Mouse (Mus musculus) forebrain, embryonic 10.5 days (tissue): ENCODE data around the gene Olfr648. TPM values are rescaled to one million over a fixed set of nuclear protein-coding genes. Genes with fewer than 3 reads are reported as not detected.

Experiments
- DNase-seq: peaks from one replicate; pipeline ENCODE4 v3.0.0-alpha.2; 2017; ENCODE audit warnings: low spot score; ENCODE audit errors: extremely low spot score
- H3K27ac ChIP-seq: fragments of 300-500 bp; sonication (generic); 2 replicates; pipeline ENCODE4 v1.5.1; 2016; ENCODE audit warnings: mild to moderate bottlenecking
- H3K27me3 ChIP-seq: fragments of 300-500 bp; sonication (generic); 2 replicates; pipeline ENCODE4 v1.6.1; 2016; ENCODE audit warnings: mild to moderate bottlenecking; ENCODE audit not compliant: poor library complexity, severe bottlenecking
- H3K36me3 ChIP-seq: fragments of 300-500 bp; sonication (generic); replicated peaks from 2 replicates; pipeline ENCODE4 v1.6.1; 2016; ENCODE audit warnings: mild to moderate bottlenecking, moderate library complexity
- H3K4me1 ChIP-seq: fragments of 300-500 bp; sonication (generic); 2 replicates; pipeline ENCODE4 v1.6.1; 2016
- H3K4me3 ChIP-seq: fragments of 300-500 bp; sonication (generic); 2 replicates; pipeline ENCODE4 v1.5.1; 2016; ENCODE audit warnings: mild to moderate bottlenecking, moderate library complexity
- H3K9me3 ChIP-seq: fragments of 300-500 bp; sonication (generic); 2 replicates; pipeline ENCODE4 v1.6.1; 2016; ENCODE audit warnings: mild to moderate bottlenecking, moderate library complexity
- WGBS: fragments of 180-500 bp; shearing (Covaris S2); methylation state at CpG from one replicate; pipeline ENCODE4 v1.1.7; 2016; 5-methylcytosine and 5-hydroxymethylcytosine counted together
- polyA plus RNA-seq: library from polyadenylated mRNA; unstranded; fragments of >200 nt; fragmentation: Nextera tagmentation; extraction: Ambion mirVana; gene quantifications from 2 replicates; pipeline ENCODE4 v1.2.1, GENCODE M21; 2016

The Olfr648 gene
- polyA plus RNA-seq, 1 experiment from 2014 or later = 0.29 TPM

DNA sequence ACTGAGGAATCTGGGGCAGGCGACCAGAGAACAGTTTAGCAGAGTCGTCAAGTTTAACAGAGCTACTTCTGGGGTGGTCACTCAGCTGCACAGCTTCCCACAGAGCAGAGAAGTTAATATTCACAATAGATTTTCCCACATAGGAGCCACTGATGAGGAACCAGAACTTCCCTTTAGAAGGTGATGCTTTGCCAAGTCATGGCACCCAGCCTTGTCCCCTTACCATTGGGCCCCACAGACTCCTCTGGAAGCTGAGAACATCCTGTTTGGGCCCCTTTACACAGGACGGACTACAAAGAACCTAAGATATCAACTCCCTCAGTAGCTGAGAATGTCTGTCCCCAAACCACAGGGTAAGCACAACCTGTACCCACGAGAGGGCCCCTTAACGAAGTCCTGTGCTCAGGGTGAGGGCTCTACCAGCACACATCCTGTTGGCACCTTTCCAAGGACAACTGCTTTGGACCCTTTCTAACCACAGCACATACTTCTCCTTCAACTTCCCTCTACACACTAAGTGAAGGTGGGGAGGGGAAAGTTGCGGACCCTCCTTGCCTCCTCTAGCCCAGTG lies 13.5 kb downstream of the Olfr648 start:
- Histone ChIP-seq H3K4me1 (no peaks in the 10 kb centered on the region), H3K36me3 (no peaks in the 10 kb centered on the region), H3K4me3 (no peak overlapping the region), H3K9me3 (no peaks in the 10 kb centered on the region), H3K27me3 (no peaks in the 10 kb centered on the region), H3K27ac (no peak overlapping the region)
- no peak for DNase-seq
- WGBS = 88% methylated on average over 6 of the region's 6 CpGs

DNA sequence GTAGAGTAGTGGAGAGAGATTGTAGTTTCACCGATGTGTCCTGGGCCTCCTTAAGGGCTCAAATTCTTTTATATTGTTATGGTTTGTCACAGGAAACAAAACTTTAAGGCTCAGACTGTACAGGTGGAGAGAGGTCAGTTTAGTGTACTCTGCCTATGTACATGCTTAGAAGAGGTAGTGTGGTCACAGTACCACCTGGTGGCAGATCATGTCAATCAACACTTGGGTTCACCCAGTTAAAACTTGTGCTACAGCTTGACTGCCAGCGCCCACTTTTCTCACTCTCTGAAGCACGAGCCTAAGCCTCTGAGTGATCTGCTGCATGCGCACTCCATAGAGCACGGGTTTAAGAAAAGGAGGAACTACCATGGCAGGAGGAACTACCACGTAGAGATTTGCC lies 16.1 kb downstream of the Olfr648 start:
- Histone ChIP-seq H3K27me3 (no peaks in the 10 kb centered on the region), H3K4me1 (no peaks in the 10 kb centered on the region), H3K4me3 (no peak overlapping the region), H3K9me3 (no peaks in the 10 kb centered on the region), H3K27ac (no peak overlapping the region), H3K36me3 (no peaks in the 10 kb centered on the region)
- no peak for DNase-seq
- WGBS = 88% methylated on average over 6 of the region's 6 CpGs

DNA sequence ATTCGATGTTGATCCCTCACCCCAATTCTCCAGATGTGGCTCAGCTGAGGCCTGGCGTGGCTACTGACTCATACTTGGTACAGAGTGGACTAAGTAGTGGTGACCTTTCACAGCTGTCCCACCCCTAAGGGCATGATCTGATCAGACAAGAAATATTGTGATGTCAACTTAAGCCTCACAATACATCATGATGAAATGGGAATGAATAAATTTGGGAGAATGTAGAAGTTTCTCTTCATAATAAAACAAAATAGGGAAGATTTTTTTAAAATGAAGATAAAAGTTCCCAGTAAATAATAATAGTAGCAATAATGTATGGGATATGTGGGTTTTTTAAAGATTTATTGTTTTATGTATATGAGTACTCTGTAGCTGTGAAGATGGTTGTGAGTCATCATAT lies 32.7 kb downstream of the Olfr648 start, which contains the start of gene Ubqlnl:
Gene Ubqlnl, minus strand, starts transcription at position 101 of the 400 bp plus-strand sequence.
- Histone ChIP-seq H3K4me3 (no peak within 1 kb of the TSS), H3K27ac (no peak within 1 kb of the TSS), H3K36me3 (no peaks in the 10 kb centered on the region), H3K9me3 (no peaks in the 10 kb centered on the region), H3K27me3 (no peaks in the 10 kb centered on the region), H3K4me1 (no peaks in the 10 kb centered on the region)
- DNase-seq = no peak
- WGBS = 85% methylated on average over 2 of the region's 2 CpGs

DNA sequence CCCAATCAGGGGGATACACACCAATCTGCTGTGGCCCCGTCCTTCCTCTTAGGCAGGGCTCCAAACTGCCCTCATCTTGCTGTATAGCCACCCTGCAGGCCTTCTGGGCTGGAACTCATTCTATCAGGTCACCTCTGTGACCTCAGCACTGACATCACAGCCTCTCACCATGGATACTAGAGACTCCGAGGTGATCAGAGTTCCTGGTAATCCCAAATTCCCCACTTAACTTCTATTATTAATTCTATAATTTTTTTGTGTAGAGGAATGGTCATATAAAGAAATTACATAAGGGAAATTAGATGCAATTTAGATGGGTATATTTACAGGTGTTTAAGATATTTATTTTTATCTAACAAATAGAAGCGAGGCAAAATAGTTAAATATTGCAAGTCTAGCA lies 40.0 kb downstream of the Olfr648 start, which contains the start of gene Ubqln3:
Gene Ubqln3, minus strand, starts transcription at position 101 of the 400 bp plus-strand sequence.
- 86% methylated on average over 3 of the region's 3 CpGs for WGBS
- H3K4me1 ChIP-seq = no peaks in the 10 kb centered on the region
- H3K27me3 ChIP-seq = no peaks in the 10 kb centered on the region
- DNase-seq = no peak
- no peak within 1 kb of the TSS for H3K4me3 ChIP-seq
- no peak within 1 kb of the TSS for H3K27ac ChIP-seq
- no peaks in the 10 kb centered on the region for H3K9me3 ChIP-seq
- H3K36me3 ChIP-seq = no peaks in the 10 kb centered on the region

DNA sequence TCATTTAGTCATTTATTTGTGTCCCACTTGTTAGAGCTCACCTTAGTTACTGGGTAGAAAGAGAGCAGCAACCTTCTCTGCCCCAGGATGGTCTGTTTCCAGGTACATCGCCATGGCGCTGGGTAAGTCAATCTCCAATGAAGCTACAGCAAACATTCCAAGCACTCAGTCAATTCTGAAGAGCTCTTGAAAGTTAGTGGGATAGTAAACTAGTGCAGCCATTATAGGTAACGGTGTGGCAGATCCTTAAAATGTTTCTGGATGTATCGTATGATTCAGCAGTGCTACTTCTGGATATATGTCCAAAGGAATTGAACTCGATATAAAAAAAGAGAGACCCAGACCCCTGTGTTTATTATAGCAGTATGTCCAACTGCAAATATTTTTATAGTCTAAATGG lies 45.9 kb downstream of the Olfr648 start, which contains the start of gene Olfr643:
Gene Olfr643, minus strand, starts transcription at position 101 of the 400 bp plus-strand sequence.
- WGBS = 93% methylated on average over 5 of the region's 5 CpGs
- H3K9me3 ChIP-seq = no peaks in the 10 kb centered on the region
- DNase-seq = no peak
- H3K4me1 ChIP-seq = no peaks in the 10 kb centered on the region
- H3K27ac ChIP-seq = no peak within 1 kb of the TSS
- H3K27me3 ChIP-seq = no peaks in the 10 kb centered on the region
- H3K4me3 ChIP-seq = no peak within 1 kb of the TSS
- H3K36me3 ChIP-seq = no peaks in the 10 kb centered on the region

DNA sequence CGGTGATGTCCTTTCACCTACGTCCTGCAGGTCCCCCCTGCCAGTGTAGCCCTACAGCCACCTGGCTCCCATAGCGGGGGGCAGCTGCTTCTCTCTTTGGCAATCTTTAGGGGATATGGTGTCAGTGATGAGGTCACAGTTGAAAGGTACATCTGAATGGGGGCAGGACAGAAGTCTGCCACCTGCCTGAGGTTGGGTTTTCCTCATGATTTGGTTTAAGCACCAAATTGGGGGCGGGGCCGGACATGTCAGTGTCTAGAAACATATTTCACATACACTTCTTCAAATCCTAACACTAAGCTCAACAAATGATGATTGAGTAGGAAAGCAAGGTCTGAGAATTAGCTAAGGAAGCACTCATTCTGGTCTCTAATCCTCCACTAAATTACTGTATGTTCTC lies 53.5 kb downstream of the Olfr648 start, which contains the start of gene Ubqln5:
Gene Ubqln5, minus strand, starts transcription at position 101 of the 400 bp plus-strand sequence.
- H3K4me1 ChIP-seq = no peaks in the 10 kb centered on the region
- H3K4me3 ChIP-seq = no peak within 1 kb of the TSS
- no peaks in the 10 kb centered on the region for H3K27me3 ChIP-seq
- H3K36me3 ChIP-seq = no peaks in the 10 kb centered on the region
- 96% methylated on average over 5 of the region's 5 CpGs for WGBS
- peaks cover 6% of the 10 kb centered on the region; the same call in 1 of the 2 replicates for H3K9me3 ChIP-seq
- DNase-seq = no peak
- H3K27ac ChIP-seq = no peak within 1 kb of the TSS

Other genes with a start within 250 kb of the Olfr648 start
- not detected in 2 replicates for gene Olfr632, start 249.0 kb downstream of the Olfr648 start, polyA plus RNA-seq
- not detected in 2 replicates for gene Olfr633, start 239.0 kb downstream of the Olfr648 start, polyA plus RNA-seq
- 0.02 TPM in 1 of 2 replicates, not detected in the other for gene Olfr635, start 212.2 kb downstream of the Olfr648 start, polyA plus RNA-seq
- gene Olfr638, start 184.6 kb downstream of the Olfr648 start, polyA plus RNA-seq = not detected in 2 replicates
- 0.02 TPM in 1 of 2 replicates, not detected in the other for gene Olfr639, start 166.1 kb downstream of the Olfr648 start, polyA plus RNA-seq
- not detected in 2 replicates for gene Olfr640, start 157.8 kb downstream of the Olfr648 start, polyA plus RNA-seq
- not detected in 2 replicates for gene Olfr641, start 147.9 kb downstream of the Olfr648 start, polyA plus RNA-seq
- not detected in 2 replicates for gene Olfr642, start 130.7 kb downstream of the Olfr648 start, polyA plus RNA-seq
- gene 4930516K23Rik, start 121.9 kb downstream of the Olfr648 start, polyA plus RNA-seq = not detected in 2 replicates
- gene Olfr644, start 111.5 kb downstream of the Olfr648 start, polyA plus RNA-seq = not detected in 2 replicates
- not detected in 2 replicates for gene Olfr645, start 97.9 kb downstream of the Olfr648 start, polyA plus RNA-seq
- gene Olfr646, start 78.5 kb downstream of the Olfr648 start, polyA plus RNA-seq = not detected in 2 replicates
- gene Ubqln5, start 53.6 kb downstream of the Olfr648 start, polyA plus RNA-seq = not detected in 2 replicates
- gene Olfr643, start 46.0 kb downstream of the Olfr648 start, polyA plus RNA-seq = not detected in 2 replicates
- not detected in 2 replicates for gene Ubqln3, start 40.1 kb downstream of the Olfr648 start, polyA plus RNA-seq
- gene Ubqlnl, start 32.8 kb downstream of the Olfr648 start, polyA plus RNA-seq = not detected in 2 replicates
- not detected in 2 replicates for gene Olfm5, start 18.6 kb downstream of the Olfr648 start, polyA plus RNA-seq
- not detected in 2 replicates for gene Olfr649, start 12.6 kb upstream of the Olfr648 start, polyA plus RNA-seq
- 5.1 and 5.7 TPM in 2 replicates for gene Trim6, start 35.4 kb upstream of the Olfr648 start, polyA plus RNA-seq
- 0.34 and 0.48 TPM in 2 replicates for gene Trim34a, start 61.1 kb upstream of the Olfr648 start, polyA plus RNA-seq
- gene Trim5, start 104.7 kb upstream of the Olfr648 start, polyA plus RNA-seq = 0.05 and 0.16 TPM in 2 replicates
- 1.1 and 1.2 TPM in 2 replicates for gene Trim12a, start 132.1 kb upstream of the Olfr648 start, polyA plus RNA-seq
- gene Trim34b, start 146.1 kb upstream of the Olfr648 start, polyA plus RNA-seq = not detected in 2 replicates
- 0.23 and 0.68 TPM in 2 replicates for gene Trim12c, start 170.0 kb upstream of the Olfr648 start, polyA plus RNA-seq
- not detected in 2 replicates for gene Trim30b, start 186.5 kb upstream of the Olfr648 start, polyA plus RNA-seq
- gene Trim30c, start 217.4 kb upstream of the Olfr648 start, polyA plus RNA-seq = 0.11 TPM in 1 of 2 replicates, not detected in the other